Mouse (Mus musculus) kidney, postnatal 0 days (tissue): Measurements from ENCODE around the gene Minar1. TPM values are rescaled to one million over a fixed set of nuclear protein-coding genes. Genes with fewer than 3 reads are reported as not detected.

Source experiments
- ATAC-seq: fragments of 200-750 bp; cut with Nextera tagmentation; replicated peaks from 2 replicates; pipeline ENCODE4 v1.8.0; 2017; ENCODE audit warnings: low read depth, moderate number of reproducible peaks, moderate TSS enrichment, moderate library complexity; ENCODE audit not compliant: low FRiP score
- DNase-seq: peaks from one replicate; pipeline ENCODE4 v3.0.0-alpha.2; 2016; ENCODE audit warnings: low spot score
- H3K27ac ChIP-seq: fragments of 300-500 bp; sonication (generic); 2 replicates; pipeline ENCODE4 v1.5.1; 2014; ENCODE audit warnings: mild to moderate bottlenecking
- H3K27me3 ChIP-seq: fragments of 300-500 bp; sonication (generic); 2 replicates; pipeline ENCODE4 v1.6.1; 2014; ENCODE audit warnings: low read length, mixed read lengths; ENCODE audit not compliant: insufficient read depth
- H3K36me3 ChIP-seq: fragments of 300-500 bp; sonication (generic); 2 replicates; pipeline ENCODE4 v1.6.1; 2014; ENCODE audit warnings: low read length, mixed read lengths; ENCODE audit not compliant: insufficient read depth
- H3K4me1 ChIP-seq: fragments of 300-500 bp; sonication (generic); replicated peaks from 2 replicates; pipeline ENCODE4 v1.6.1; 2014; ENCODE audit warnings: antibody characterized with exemption, low read length, mixed read lengths; ENCODE audit not compliant: insufficient read depth
- H3K4me2 ChIP-seq: fragments of 300-500 bp; sonication (generic); 2 replicates; pipeline ENCODE4 v1.6.1; 2014; ENCODE audit warnings: mild to moderate bottlenecking, low read length, moderate library complexity, mixed read lengths
- H3K4me3 ChIP-seq: fragments of 300-500 bp; sonication (generic); replicated peaks from 2 replicates; pipeline ENCODE4 v1.5.1; 2014; ENCODE audit warnings: low read depth, low read length
- H3K9ac ChIP-seq: fragments of 300-500 bp; sonication (generic); 2 replicates; pipeline ENCODE4 v1.6.1; 2014; ENCODE audit warnings: low read depth, low read length
- H3K9me3 ChIP-seq: fragments of 300-500 bp; sonication (generic); replicated peaks from 2 replicates; pipeline ENCODE4 v1.6.1; 2016; ENCODE audit warnings: low read length, inconsistent platforms, mixed read lengths
- CTCF ChIP-seq: IDR thresholded peaks from 2 replicates; pipeline ENCODE4 v1.5.1; 2016; ENCODE audit warnings: antibody characterized with exemption, low read depth, mild to moderate bottlenecking, moderate library complexity
- WGBS: fragments of 180-500 bp; shearing (Covaris S2); extraction: QIAGEN DNeasy Blood & Tissue Kit; methylation state at CpG from one replicate; pipeline ENCODE4 v1.1.7; 2014; 5-methylcytosine and 5-hydroxymethylcytosine counted together
- polyA plus RNA-seq: library from polyadenylated mRNA; unstranded; fragments of >200 nt; fragmentation: Nextera tagmentation; extraction: Ambion mirVana; gene quantifications from 2 replicates; pipeline ENCODE4 v1.2.1, GENCODE M21; 2015

Minar1 gene
- polyA plus RNA-seq, 1 experiment from 2014 or later: not detected

- ATAC-seq: no peak
- H3K4me3 ChIP-seq: no peak overlapping the region
- no peaks in the 10 kb centered on the region for H3K4me1 ChIP-seq
- DNase-seq: no peak
- no peak overlapping the region for H3K4me2 ChIP-seq
- no peak overlapping the region for H3K9ac ChIP-seq
- WGBS: 85% methylated on average over 7 of the region's 7 CpGs
- no peaks in the 10 kb centered on the region for H3K27me3 ChIP-seq
- TF ChIP-seq CTCF: no peak
- H3K9me3 ChIP-seq: no peaks in the 10 kb centered on the region
- no peak overlapping the region for H3K27ac ChIP-seq
- no peaks in the 10 kb centered on the region for H3K36me3 ChIP-seq
These were observed 22.2 kb downstream of the Minar1 start for GRCm38 (mm10) chr9:89600677-89601076.

DNA sequence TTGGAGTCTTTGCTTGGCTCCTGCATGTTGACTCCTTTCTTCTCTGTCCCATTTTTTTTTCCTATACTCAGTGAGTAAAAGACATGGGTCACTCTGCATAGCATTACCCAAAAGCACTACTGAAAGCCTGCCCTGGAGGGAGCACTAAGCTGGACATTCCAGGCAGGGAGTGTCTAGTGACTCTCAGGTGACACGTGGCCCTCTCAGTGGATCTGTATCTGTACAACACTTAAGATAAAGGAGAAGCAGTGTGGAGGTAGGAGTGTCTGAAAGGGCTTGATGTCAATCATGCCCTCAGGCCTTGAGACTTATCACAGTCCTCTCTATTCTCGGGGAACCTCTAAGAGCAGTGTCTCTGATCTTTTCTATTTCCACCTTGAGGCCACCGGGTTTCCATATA is 25.9 kb downstream of the Minar1 start:
- Histone ChIP-seq H3K4me3 (no peak overlapping the region), H3K36me3 (no peaks in the 10 kb centered on the region), H3K27me3 (no peaks in the 10 kb centered on the region), H3K4me1 (no peaks in the 10 kb centered on the region), H3K9me3 (no peaks in the 10 kb centered on the region), H3K4me2 (no peak overlapping the region), H3K27ac (no peak overlapping the region), H3K9ac (no peak overlapping the region)
- ATAC-seq: no peak
- DNase-seq: no peak
- TF ChIP-seq CTCF: no peak
- 55% methylated on average over 3 of the region's 3 CpGs for WGBS

DNA sequence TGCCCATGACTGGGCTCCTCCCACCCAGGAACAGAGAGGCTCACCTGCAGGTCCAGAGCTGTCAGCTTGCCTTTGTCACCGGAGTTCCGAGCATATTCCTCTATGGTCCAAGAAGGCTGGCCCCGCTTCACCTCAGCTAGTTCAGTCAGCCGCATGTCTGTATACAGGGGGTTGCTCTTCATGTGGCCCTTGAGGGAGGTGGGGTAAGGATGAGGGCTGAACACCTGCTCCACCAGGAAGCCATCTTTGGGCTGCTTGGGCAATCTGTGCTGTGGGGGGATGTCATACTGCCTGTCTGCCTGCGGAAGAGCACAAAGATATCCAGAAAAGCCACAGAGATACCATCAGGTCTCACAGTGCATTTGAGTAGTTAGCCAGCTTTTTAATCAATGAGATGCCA is 26.5 kb downstream of the Minar1 start:
- Histone ChIP-seq H3K4me3 (no peak overlapping the region), H3K4me1 (no peaks in the 10 kb centered on the region), H3K4me2 (no peak overlapping the region), H3K36me3 (no peaks in the 10 kb centered on the region), H3K27me3 (no peaks in the 10 kb centered on the region), H3K9me3 (no peaks in the 10 kb centered on the region), H3K9ac (no peak overlapping the region), H3K27ac (no peak overlapping the region)
- 90% methylated on average over 5 of the region's 5 CpGs for WGBS
- no peak for DNase-seq
- ATAC-seq: no peak
- no peak for TF ChIP-seq CTCF

DNA sequence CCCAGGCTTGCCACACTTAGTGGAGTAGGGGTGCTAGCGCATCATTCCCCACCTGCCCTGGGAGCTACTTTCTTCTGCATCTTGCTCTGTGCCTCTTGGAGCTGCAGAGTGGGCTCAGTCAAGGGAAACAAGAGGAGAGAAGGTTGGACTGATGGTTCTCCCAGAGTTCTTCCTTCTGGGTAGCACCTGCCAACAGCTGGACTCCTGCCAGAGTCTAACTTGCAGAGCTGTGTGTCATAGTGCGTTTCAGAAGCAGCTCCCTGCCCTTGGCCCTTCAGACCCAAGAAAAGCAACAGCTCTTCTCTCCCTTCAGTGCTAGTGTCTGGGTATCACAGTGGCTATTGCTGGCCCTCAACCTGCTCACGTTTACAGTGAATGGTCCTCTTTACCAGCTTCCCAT is 30.5 kb downstream of the Minar1 start:
- no peaks in the 10 kb centered on the region for H3K4me1 ChIP-seq
- no peaks in the 10 kb centered on the region for H3K9me3 ChIP-seq
- no peak overlapping the region for H3K27ac ChIP-seq
- H3K9ac ChIP-seq: no peak overlapping the region
- ATAC-seq (no peak), DNase-seq (no peak)
- no peak for TF ChIP-seq CTCF
- no peaks in the 10 kb centered on the region for H3K27me3 ChIP-seq
- WGBS: 72% methylated on average over 3 of the region's 3 CpGs
- no peak overlapping the region for H3K4me2 ChIP-seq
- no peak overlapping the region for H3K4me3 ChIP-seq
- H3K36me3 ChIP-seq: no peaks in the 10 kb centered on the region

DNA sequence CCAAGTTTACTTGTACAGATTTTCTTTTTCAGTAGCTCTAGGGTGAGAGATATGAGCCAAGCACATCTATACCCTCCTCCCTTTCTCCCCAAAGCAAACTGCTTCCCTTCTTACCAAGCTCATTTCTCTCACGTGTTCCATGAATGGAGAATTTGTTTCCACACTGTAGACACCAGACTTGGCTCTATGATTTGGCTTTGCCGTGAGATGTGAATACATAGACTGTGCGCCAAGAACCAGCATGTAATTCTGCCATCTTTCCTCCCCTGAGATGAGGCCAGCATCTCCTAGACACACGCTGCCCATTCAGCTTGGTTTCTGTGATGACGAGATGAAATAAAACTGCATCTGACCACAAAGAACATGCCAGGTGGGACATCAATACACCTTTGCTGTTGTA is 44.5 kb downstream of the Minar1 start:
- no peak for ATAC-seq
- H3K27ac ChIP-seq: no peak overlapping the region
- H3K9me3 ChIP-seq: no peaks in the 10 kb centered on the region
- TF ChIP-seq CTCF: no peak
- no peak overlapping the region for H3K9ac ChIP-seq
- WGBS: 92% methylated on average over 5 of the region's 5 CpGs
- no peak overlapping the region for H3K4me2 ChIP-seq
- H3K4me3 ChIP-seq: no peak overlapping the region
- H3K4me1 ChIP-seq: no peaks in the 10 kb centered on the region
- no peak for DNase-seq
- no peaks in the 10 kb centered on the region for H3K27me3 ChIP-seq
- H3K36me3 ChIP-seq: no peaks in the 10 kb centered on the region

- TF ChIP-seq CTCF: no peak
- 85% methylated on average over 2 of the region's 2 CpGs for WGBS
- Histone ChIP-seq H3K27me3 (no peaks in the 10 kb centered on the region), H3K27ac (no peak overlapping the region), H3K9me3 (no peaks in the 10 kb centered on the region), H3K4me1 (no peaks in the 10 kb centered on the region), H3K4me3 (no peak overlapping the region), H3K4me2 (no peak overlapping the region), H3K9ac (no peak overlapping the region), H3K36me3 (no peaks in the 10 kb centered on the region)
- ATAC-seq: no peak
- DNase-seq: no peak
These were observed 70.3 kb downstream of the Minar1 start for GRCm38 (mm10) chr9:89552663-89553062.

Other genes starting within 250 kb of the Minar1 start
- gene Tmed3, start 81.9 kb upstream of the Minar1 start, polyA plus RNA-seq: 96.9 and 104 TPM in 2 replicates
- not detected in 2 replicates for gene Ankrd34c, start 115.3 kb upstream of the Minar1 start, polyA plus RNA-seq